9 mouse cellular contexts compared by ENCODE assay signal in the genomic region with DNA sequence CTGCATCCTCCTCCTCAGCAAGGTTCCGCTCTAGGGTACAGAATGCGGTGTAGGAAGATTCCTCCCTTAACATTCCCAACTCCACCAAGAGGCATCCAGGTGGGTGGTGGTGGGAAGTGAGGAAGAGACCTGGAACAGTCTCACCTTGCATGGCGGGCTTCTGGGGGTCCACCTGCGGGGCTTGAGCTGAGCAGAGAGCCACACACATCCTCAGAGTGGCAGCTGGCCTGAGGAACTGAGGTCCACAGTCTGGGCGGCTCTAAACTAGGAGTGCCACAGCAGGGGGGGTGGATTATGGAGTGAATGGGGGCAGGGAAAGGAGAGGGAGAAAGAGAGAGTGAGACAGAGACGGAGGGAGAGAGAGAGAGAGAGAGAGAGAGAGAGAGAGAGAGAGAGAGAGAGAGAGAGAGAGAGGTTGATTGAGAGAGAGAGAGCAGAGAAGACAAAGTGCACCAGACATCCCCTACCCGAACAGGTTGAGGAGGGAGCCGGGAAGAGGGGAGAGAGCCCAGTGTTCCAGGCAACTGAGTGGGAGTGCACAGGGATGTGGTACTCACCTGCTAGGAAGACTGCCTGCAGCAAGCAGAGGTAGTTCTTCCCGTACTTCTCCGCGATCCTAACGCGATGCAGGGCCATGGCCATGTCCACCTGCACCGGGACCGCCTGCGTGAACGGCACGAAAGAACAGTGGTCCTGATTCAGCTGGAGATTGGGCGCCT. TPM values are rescaled to one million over a fixed set of nuclear protein-coding genes. Genes with fewer than 3 reads are reported as not detected.
DNase-seq lines count a peak whose midpoint lies in the region; ATAC-seq and TF ChIP-seq lines count a peak whose summit lies in the region.
"Had no signal": no experiment of that assay in that cellular context is flagged by ENCODE, and none has a peak within 500 bp of the region (broad histone marks: within the 10 kb centered on the region; RNA-seq: fewer than 3 reads in every experiment).

No protein-coding gene starts in this region.

- ATAC-seq in heart, postnatal 0 days (ENCODE audit: insufficient read depth, low read depth) = no peak
- peak; percentile 8; the same call in 1 of the 2 replicates for ATAC-seq in granulocyte monocyte progenitor cell, adult 5-6 weeks (replicated peaks; ENCODE audit: poor library complexity, severe bottlenecking)

- no peaks in the 10 kb centered on the region for H3K36me3 ChIP-seq in heart, postnatal 0 days (replicated peaks; ENCODE audit: control insufficient read depth, insufficient read depth, low read length)

- peak overlapping the region; percentile 40 for H3K4me3 ChIP-seq in heart, postnatal 0 days (ENCODE audit: low read depth, low read length)

- WGBS in heart, postnatal 0 days = 11% methylated on average over 18 of the region's 19 CpGs

- H3K9me3 ChIP-seq in heart, postnatal 0 days (replicated peaks; ENCODE audit: control insufficient read depth, low read length) = no peaks in the 10 kb centered on the region

- 0 out of 2 replicates have a peak, but pooled peaks cover 5% of the 10 kb centered on the region for H3K27me3 ChIP-seq in heart, postnatal 0 days (ENCODE audit: control insufficient read depth, insufficient read depth, low read length)

- H3K4me2 ChIP-seq in heart, postnatal 0 days (ENCODE audit: low read depth, low read length) = peak overlapping the region; percentile 70

- no peak overlapping the region for H3K27ac ChIP-seq in heart, postnatal 0 days (ENCODE audit: low read depth)

- TF ChIP-seq EP300 in heart, postnatal 0 days (IDR thresholded peaks at IDR 0.05; ENCODE audit: low read depth) = no peak

- no peak for DNase-seq in heart, postnatal 0 days (ENCODE audit: low spot score)
- no peak for DNase-seq in heart, adult 9 months (ENCODE audit: low spot score in 2 of 2)
- DNase-seq in brain, embryonic 14.5 days (ENCODE audit: low read depth) = peak; percentile 22
- DNase-seq in mesoderm, embryonic 11.5 days (ENCODE audit: low read depth, low spot score) = peak; percentile 21
- no peak for DNase-seq in spleen, adult 12 weeks (ENCODE audit: low spot score)
- no peak for DNase-seq in urinary bladder, postnatal 36 days (ENCODE audit: low spot score in 2 of 2)
- DNase-seq in T-cell, adult 2 months (ENCODE audit: low spot score) = no peak

- no peak overlapping the region for H3K9ac ChIP-seq in heart, postnatal 0 days (replicated peaks; ENCODE audit: low read depth, low read length)

- TF ChIP-seq CTCF in heart, postnatal 0 days (IDR thresholded peaks at IDR 0.05; ENCODE audit: low read depth) = no peak
- no peak for TF ChIP-seq CTCF in brain, embryonic 14.5 days (IDR thresholded peaks at IDR 0.05; ENCODE audit: borderline replicate concordance, extremely low read depth, insufficient read depth, insufficient read length)

- H3K4me1 ChIP-seq in heart, postnatal 0 days (ENCODE audit: control insufficient read depth, insufficient read depth) = no peaks in the 10 kb centered on the region

- no peak for TF ChIP-seq POLR2A in brain, embryonic 14.5 days (IDR thresholded peaks at IDR 0.05; ENCODE audit: borderline replicate concordance, extremely low read depth, insufficient read depth, insufficient read length, poor library complexity, severe bottlenecking)

RNA-seq across cellular contexts. Expression of gene Mcf2, which starts 0.7 kb away (rescaled TPM):
- total RNA-seq in heart, postnatal 0 days (2014; rRNA removed; ENCODE audit: low replicate concordance) = not detected in 2 replicates
- polyA plus RNA-seq in heart, postnatal 0 days (2015; fragmentation: Nextera tagmentation; extraction: Ambion mirVana) = 0.03 and 0.05 TPM in 2 replicates
- polyA plus RNA-seq in brain, embryonic 14.5 days (2012; rRNA removed) = 0.64 and 0.93 TPM in 2 replicates
- total RNA-seq in granulocyte monocyte progenitor cell, adult 5-6 weeks (2014; fragmentation: Nextera tagmentation) = not detected in 2 replicates
- 0.04 and 0.82 TPM in 2 replicates for total RNA-seq in granulocyte monocyte progenitor cell, adult 5-6 weeks (2017)
- total RNA-seq: liver, adult 2 months had no signal
- polyA plus RNA-seq: liver, adult 2 months had no signal

Comparison
In these comparisons a context has a peak if more than half of its experiments do, and no peak if none do; other contexts are left out.
1. DNase-seq: peak in brain, embryonic 14.5 days (single experiment) and mesoderm, embryonic 11.5 days (single experiment); none in heart, postnatal 0 days (single experiment), heart, adult 9 months (0 of 2), spleen, adult 12 weeks (single experiment), urinary bladder, postnatal 36 days (0 of 2) and T-cell, adult 2 months (single experiment).